Mouse (Mus musculus) hindbrain, embryonic 16.5 days (tissue): ENCODE results near the gene Slc32a1. TPM values are rescaled to one million over a fixed set of nuclear protein-coding genes. Genes with fewer than 3 reads are reported as not detected.

ENCODE experiments used
- microRNA counts: library from miRNA; unstranded; fragments of <30 nt; microRNA quantifications from one replicate; lab custom pipeline; 2016
- microRNA-seq: library from miRNA; unstranded; fragments of <30 nt; microRNA quantifications from one replicate; pipeline ENCODE4, GENCODE M21; 2017
- polyA plus RNA-seq: library from polyadenylated mRNA; unstranded; fragments of >200 nt; fragmentation: Nextera tagmentation; extraction: Ambion mirVana; gene quantifications from 2 replicates; pipeline ENCODE4 v1.2.1, GENCODE M21; 2015

Slc32a1 gene
- polyA plus RNA-seq, 1 experiment from 2014 or later, result 15.0 TPM

MicroRNAs encoded within 50 kb of the gene (microRNA counts, 519-probe panel; counts per million panel counts)
- 1,685 counts per million, percentile 17 among the panel's probes with 10 or more counts for microRNA mmu-miR-3474 (lab: Ali Mortazavi, UCI)

Small RNA genes lying within 50 kb of the gene (microRNA-seq; reads per million reads assigned to microRNA genes)
- 3.5 reads per million, percentile 10 among the genes with 10 or more reads in this experiment for gene Mir3474

Other genes with a start within 250 kb of the Slc32a1 start
- gene Snhg11, start 235.1 kb upstream of the Slc32a1 start, polyA plus RNA-seq, result 809 and 814 TPM in 2 replicates
- 19.1 and 21.7 TPM in 2 replicates for gene Ralgapb, start 200.9 kb upstream of the Slc32a1 start, polyA plus RNA-seq
- gene Adig, start 108.2 kb upstream of the Slc32a1 start, polyA plus RNA-seq, result not detected in 2 replicates
- gene Arhgap40, start 98.0 kb upstream of the Slc32a1 start, polyA plus RNA-seq, result 0.69 and 1.1 TPM in 2 replicates
- gene Actr5, start 14.1 kb downstream of the Slc32a1 start, polyA plus RNA-seq, result 6.2 and 12.0 TPM in 2 replicates
- gene Ppp1r16b, start 54.6 kb downstream of the Slc32a1 start, polyA plus RNA-seq, result 26.4 and 27.2 TPM in 2 replicates
- 7.9 and 10.6 TPM in 2 replicates for gene Fam83d, start 157.3 kb downstream of the Slc32a1 start, polyA plus RNA-seq
- 13.0 and 13.5 TPM in 2 replicates for gene Dhx35, start 184.0 kb downstream of the Slc32a1 start, polyA plus RNA-seq